Mouse (Mus musculus) thymus, adult 2 months (tissue): ENCODE results near the gene Ulk1.

ENCODE experiments used
- CTCF ChIP-seq: fragments of 200-500 bp; IDR thresholded peaks from 2 replicates; pipeline ENCODE4 v1.5.1; 2012; ENCODE audit warnings: mild to moderate bottlenecking, control low read depth, low read length, moderate library complexity, borderline replicate concordance; ENCODE audit not compliant: control insufficient read depth, poor library complexity, insufficient read depth; ENCODE audit errors: extremely low read depth
- POLR2A ChIP-seq: fragments of 200-500 bp; IDR thresholded peaks from 2 replicates; pipeline ENCODE4 v1.6.1; 2012; ENCODE audit warnings: mild to moderate bottlenecking, low read length, control low read depth, moderate library complexity; ENCODE audit not compliant: control insufficient read depth, poor library complexity, insufficient read depth; ENCODE audit errors: extremely low read depth

DNA sequence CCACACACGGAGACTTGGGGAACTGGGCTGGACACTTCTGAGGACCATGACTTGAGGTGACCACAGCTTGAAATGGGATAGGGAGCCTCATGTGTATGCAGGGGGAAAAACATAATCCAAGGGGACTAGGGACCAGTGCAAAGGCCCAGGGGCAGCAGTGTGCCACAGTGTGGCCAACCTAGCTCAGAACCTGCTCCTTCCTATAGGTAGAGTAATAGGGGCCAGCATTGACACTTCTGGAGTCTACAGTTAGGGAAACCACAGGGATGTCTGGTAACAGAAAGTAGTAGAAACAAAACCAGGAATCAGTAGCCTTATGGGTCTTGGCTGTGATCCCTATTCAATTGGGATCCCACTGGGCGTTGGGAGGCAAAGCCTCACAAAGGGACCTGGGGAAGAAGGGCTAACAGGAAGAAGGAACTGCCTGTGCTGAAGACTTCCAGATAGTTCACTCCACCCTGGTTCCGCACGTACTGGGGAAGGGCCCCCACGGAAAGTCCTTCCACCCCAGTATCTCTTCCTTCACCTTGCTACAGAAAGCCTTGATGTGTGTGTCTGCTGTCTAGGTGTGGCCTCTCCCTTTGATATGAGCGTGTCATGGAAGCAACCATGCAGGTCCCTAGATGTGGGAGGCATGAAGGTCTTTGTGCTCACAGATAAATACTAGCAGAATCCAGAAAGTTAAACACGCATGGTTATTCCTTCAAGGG lies 28.2 kb downstream of the Ulk1 start:
- no peak for TF ChIP-seq CTCF
- TF ChIP-seq POLR2A: no peak
